Mouse (Mus musculus): Measurements from ENCODE around the gene Slf1.

DNA sequence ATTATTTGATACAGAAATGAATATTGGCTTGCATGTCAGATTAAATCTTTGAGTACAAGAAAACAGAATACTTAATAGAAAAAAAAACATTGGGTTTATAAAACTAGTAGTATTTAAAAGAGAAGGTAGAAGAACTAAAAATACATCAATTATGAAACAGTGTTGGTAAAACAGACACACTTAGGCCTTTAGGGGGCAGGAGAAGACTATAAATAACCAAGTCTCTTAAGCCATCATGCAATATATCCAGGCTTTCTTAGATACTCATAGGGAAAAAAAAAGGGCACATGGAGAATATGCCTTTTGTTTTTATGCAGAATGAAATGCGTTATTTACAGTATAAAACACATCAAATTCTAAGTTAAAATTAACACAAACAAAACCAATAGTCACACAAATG is 89.9 kb downstream of the Slf1 start:
- TF ChIP-seq POLR2A (IDR thresholded peaks at IDR 0.05; ENCODE audit: borderline replicate concordance, extremely low read depth, low read depth, low read length), result no peak
- no peak for TF ChIP-seq CTCF (IDR thresholded peaks at IDR 0.05; ENCODE audit: insufficient read depth, low read length)

Data from lung, adult 2 months (tissue).